Mouse (Mus musculus) natural killer cell, adult 2 months (primary cell): ENCODE measurements around the gene Sptssb.

ENCODE experiments used
- DNase-seq, 2 experiments: peaks; one replicate each; pipeline ENCODE4 v3.0.0; 2022; ENCODE audit warnings: low spot score in 2 of 2

Sptssb gene

DNA sequence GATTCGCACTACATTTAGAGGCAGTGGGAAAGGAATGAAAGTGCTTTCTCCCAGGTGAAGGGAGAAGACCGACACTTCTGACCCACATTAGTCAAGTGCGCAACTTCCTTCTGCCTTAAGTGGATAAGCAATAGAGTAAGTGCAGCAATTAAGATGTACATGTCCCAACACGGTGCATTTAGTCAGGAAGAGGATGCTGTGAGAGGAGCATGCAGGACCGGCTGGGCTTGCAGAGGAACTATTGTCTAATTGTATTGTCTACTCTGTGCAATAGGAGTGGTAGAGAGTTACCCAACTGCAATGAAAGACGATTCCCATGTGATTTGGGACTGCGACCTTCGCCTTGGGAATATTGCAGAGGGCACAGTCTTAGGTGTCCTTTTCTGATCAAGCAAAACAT, 30.2 kb downstream of the Sptssb start:
- DNase-seq, result no peak

DNA sequence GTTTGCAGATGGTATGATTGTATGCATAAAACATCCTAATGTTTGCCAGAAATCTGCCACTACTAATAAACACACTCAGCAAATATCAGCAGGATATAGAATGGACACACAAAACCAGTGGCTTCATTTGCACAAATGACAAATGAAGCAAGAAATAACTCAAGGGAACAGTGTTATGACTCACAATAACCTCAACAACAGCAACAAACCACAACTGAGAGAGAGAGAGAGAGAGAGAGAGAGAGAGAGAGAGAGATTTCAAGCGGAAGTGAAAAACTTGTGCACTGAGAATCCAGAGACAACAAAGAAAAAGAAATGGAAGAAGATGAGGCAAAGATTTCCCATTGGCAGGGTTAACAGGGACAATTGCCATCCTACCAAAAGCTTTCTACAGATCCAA, 35.2 kb downstream of the Sptssb start:
- DNase-seq, result no peak

DNA sequence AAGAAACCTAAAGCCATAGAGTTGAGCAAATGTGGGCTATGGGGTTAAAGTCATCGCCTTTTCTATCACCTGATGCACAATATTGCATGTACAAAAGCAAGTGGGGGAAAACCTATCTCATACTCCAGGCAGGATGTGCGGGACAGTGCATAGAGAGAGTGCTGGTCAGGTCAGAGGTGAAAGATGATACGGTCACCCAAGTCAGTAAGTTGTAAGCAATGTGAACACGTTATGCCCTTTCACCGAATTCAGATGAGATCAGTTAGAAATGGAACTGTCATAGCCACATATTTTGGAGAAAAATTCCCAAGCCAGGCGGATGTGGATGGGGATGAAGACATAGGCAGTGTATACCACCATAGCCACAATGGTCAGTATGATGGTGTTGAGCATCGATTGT, 39.1 kb downstream of the Sptssb start:
- DNase-seq, result no peak

DNA sequence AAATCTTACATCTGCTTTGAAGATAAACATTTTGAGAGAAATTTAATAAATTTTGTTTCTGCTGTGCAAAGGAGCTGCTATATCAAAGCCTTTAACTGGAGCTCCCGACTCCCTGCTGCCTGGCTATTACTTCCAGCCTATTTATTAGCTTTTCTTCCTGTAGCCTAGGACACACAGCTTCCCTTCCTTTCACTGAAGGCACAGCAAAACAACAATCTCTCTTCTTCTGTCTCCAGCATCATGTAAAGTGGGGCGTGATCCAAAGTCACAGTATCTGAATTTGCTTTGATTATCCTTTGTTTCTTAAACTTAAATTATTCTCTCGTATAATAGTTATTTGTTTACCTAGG, 39.9 kb downstream of the Sptssb start:
- DNase-seq, result no peak

DNA sequence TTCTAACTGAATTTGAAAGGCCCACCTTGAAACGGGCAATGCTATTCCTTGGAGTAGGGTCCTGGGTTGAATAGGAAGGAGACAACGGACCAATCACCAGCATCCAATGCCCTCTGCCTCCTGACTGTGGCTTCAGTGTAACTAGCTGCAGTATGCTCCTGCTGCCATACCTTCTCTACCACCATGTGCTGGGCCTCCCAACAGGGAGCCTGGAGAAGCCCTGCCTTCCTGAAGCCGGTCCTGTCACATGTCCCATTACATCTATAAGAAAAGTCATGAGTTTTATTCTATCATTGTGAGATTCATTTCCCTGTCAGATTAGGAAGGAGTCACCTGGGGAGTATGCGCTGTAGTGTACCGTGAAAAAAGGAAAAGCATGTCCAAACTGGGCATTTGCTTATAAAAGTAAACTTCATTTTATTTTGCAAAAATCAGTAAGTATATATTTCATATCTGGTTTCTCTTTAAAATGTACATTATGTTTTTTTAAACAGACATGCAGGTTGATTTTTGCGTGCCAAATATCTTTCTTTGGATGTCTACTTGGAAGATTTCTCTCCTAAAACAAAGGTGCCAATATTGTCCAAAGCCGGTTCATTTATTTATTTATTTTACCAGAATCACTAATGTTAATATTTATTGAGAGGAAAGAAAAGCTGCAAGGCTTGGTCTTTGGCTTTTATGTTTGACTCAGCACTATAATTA, 40.4 kb downstream of the Sptssb start:
- no peak for DNase-seq

DNA sequence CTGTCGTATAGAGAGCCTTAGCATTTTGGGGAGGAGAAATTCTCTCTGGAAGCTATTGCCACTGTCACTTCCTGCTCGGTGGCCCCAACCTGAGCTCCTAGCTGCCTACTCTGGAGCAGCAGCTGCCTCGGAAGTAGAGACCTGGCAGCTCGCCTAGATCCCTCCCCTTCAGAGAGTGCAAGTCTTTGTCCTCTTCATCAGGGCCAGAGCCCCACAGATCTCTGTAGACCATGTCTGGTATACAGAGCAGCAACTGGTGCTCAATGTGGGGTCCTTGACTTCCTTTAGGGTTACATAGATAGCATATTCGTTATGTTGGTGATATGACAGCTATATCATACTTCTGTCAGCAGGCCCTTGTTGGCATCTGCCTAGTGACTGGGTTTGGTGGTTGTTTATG, 41.3 kb downstream of the Sptssb start:
- no peak for DNase-seq

DNA sequence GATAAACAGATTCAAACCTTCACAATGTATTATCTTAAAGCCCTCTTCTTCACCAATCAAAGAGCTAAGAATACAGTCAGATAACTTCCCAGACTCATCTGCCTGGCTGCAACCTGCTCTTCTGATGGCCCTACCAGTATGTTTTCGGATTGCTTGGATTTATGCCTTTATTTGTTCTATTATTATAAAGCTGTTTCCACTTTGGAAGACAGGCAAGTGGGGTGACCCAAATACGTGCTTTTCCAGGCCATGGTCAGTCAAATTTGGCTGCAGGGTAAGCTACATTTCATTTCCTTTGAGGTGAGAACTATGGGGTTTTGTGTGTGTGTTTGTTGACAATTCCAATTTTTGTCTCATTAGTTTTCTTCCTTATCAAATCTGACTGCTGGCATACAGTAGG, 43.2 kb downstream of the Sptssb start:
- no peak for DNase-seq

DNA sequence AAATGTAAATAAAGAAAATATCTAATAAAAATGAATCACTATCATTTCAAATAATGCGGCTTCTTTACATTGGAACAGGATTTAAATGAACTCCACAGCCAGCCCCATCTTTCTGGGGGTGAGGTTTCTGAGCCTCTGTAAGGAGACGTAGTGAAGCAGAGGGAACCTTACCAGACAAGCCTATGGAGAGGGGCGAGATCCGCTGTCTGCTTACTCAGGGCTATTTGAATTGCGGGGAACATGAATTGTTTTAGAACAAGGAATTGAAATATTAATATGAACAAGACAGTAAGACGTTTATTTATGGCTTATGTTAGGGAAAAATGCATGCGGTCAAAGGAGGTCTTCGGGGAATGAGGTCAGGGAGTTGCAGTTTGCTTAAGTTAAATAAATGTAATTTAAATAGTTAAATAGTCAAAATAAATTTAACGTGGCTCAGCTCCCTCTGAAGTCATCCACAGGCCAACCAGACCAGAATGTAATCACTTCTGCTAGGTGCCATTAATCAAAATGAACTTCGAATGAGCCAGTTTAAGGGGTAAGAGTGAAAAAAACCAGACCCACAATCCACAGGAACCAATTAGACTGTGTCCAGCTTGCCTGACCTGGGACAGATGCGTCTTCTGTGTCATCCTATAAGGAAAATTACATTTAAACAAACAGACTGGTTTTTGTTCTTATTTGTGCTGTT, 46.6 kb downstream of the Sptssb start:
- DNase-seq, result no peak

DNA sequence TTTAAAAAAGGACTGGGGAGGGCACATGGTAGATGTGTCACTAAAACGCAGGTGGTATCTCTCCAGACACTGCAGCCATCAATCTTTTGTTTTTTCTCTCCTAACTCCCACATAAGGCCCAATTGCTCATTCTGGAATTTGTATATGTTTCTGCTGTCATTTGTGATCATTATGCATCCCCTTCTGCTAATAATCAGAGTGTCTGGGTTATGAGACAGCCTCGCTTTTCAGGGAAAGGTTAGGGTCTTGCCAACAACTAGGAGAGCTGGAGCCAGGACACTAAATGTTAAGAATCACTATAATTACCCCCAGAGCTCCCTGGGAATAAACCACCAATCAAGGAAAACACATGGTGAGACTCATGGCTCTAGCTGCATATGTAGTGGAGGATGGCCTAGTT, 47.3 kb downstream of the Sptssb start:
- no peak for DNase-seq

DNA sequence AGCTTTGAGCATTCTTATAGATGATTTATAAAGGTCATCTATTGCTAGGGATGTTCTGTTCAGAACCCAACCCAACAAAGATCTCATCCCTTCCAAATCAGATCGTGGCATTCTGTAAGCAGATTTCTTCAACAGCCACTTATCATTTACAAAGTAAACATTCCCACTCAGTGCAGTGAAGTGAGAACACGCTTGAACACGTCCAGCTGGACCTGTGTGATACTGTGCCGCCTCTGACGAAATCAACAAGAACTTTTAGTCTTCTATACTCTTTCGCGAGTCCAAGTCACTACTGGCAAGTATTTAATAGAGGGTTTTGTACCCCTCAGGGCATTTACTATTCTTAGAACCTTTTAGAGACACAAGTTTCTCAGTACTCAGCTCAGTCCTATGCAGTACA, 51.3 kb downstream of the Sptssb start:
- no peak for DNase-seq

DNA sequence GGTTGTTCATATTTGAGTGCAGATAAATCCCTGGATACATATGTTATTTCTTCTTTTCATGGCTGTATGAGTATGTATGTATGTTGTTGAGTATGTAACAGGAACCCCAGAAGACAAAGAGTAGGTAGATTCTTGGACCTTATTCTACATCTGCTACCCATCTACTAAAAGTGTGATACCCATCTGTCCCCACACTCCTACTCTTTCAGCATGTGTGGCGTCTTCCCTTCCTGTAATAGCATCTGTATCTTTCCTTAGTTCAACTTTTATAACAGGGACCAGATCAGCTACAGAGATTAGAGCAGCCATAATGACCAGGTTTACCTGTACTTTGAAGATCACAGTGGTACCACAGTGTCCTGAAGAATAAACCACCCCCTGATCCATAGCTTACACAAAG, 56.6 kb downstream of the Sptssb start:
- no peak for DNase-seq

DNA sequence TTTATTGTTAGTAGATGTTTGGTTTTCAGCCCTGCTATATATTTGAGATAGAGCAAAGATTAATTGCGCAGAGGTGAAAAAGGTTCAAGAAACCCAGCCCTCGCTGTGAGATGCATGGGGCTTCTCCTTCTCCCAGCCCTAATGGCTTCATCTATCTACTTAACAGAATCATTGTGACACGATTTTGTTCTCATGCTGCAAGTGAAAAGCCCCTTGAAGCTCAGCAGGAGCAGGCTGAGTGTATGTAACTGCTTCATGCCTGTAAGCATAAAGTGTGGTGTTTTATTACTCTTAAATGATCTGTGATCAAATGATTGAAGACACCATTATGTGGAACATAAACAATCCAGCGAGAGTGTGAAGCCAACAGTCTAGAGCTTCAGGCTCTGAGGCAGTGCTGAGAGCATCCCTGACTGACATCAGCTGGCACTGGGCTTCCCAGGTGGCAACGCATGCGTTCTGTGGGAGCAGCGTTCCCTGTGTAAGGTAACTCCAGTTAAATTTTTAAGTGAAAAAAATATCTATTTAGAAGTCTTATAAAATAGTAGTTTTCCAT, 58.8 kb downstream of the Sptssb start:
- no peak for DNase-seq

DNA sequence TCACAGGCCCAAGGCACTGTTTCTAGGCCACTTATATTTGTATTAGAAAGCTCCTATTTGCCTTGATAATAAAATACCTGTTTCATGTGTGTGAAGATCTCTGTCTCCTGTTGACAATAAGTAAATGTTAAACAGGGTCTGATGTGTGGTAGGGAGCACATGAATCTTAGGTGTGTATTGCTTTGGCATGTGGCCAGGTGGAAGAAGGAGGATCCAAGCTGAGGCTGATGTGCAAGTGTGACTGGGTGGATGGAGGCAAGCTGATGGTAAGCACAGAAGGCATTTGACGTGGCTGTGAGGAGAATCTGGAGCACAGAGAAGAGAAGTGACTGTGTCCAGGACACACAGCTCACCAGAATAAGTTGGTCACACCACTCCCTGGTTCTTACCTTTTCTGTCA, 60.6 kb downstream of the Sptssb start:
- DNase-seq, result no peak

DNA sequence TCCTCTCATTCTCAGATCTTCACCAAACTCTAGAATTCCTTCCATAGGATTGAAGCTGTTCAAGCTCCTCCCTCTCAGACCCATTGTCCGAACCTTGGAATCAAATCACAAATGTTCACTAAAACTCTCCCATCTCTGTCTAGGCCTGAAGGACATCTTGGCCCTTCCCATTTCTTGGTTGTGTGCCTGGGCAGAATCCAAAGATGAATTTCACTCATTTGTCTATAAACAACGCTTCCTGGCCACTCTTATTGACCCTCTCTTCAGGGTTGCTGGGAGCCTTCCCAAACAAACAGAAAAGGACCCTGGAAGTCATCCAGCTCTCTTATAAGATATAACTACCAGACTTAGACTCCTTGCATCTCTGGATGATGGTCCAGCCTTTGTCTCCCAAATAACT, 61.8 kb downstream of the Sptssb start:
- DNase-seq, result no peak

DNA sequence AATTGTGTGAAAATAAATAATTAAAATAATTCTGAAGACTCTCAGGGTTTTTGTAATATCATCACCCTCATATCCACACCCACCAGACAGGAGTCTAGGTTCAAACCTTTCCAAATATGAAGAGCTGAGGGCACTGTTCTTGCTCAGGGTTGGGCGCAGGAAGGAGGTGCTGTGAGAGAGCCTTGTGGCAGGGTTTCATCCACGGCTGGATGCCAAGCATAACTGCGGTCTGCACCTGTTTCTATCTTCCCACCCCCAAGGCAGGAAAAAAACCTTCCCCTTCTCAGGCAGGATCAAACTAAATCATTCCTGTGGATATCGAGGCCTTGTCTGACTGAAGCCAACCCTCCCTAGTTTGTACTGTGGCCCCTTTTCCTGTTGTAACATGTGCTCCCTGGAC, 62.2 kb downstream of the Sptssb start:
- DNase-seq, result no peak

DNA sequence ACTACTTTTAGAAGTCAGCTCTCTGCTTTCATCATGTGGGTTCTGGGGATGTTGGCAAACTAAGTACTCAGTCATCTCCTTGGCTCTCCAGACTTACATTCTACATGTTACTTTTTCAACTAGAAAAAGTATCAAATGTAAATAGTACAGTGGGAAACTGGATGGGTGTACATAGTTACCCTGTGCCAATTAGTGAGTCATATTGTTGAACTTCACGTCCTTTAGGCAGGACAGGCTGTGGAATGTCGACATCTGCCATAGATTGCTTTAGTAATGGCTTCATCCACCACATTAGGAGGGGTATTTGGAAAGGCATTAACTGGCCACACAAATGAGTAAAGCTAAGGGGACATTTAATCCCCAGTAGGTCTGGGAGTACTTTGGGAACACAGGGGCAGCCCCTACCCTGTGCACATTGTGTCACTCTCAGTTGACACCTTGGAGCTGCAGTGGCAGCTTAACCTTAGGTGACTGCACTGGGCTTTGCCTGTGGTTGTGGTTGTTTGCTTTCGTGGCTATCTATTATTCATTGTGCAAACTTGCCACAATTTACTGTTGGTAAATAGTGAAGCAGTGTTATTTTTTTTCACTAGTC, 66.8 kb downstream of the Sptssb start:
- DNase-seq, result no peak

DNA sequence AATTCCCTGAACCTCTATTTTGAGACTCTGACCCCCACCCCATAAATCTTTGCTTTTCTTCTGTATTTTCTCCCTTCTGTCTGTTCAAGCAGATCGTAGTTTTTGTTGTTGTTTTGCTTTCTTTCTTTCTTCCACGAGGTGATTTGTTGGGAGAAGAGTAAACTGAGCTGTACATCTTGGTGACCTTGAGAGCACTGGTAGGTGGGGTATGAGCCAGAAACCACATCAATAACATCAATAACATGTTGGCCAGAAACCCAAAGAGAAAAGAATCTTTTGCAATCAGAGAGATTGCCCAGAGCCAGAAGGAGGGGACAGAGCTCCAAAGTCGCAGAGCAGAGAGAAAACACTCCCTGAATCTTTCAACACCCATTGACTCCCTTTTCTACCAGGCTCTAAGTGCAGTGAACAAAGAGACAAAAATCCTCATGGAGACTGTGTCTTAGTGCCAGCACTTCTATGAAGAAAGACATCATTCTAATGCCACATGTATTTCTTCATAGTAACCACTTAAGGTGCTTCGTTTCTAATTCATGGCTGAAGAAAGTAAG, 80.4 kb downstream of the Sptssb start:
- no peak for DNase-seq

DNA sequence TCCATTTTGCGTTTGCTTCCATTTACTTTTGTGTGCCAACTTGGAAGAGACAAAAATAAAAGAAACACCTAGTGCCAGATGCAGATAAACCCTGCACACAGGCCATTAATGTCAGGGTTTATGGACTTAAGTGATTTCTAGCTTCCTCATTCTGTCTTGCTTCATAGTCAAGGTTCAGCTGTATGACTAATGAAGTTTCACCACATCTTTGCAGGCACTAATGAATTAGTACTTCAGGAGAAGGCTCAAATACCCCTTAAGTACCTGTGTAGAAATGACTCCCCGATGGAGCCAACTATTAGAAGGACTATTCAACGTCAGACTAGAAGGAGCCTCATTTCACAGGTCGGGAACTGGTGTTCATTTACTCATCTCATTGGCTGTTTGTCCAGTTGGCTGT, 86.4 kb downstream of the Sptssb start:
- DNase-seq, result no peak
